Mouse (Mus musculus) fibroblast of lung, adult 2 months (primary cell): ENCODE data around the gene Trp53i13.

Source experiments
- DNase-seq: peaks from one replicate; pipeline ENCODE4 v3.0.0-alpha.2; 2011; ENCODE audit warnings: low read depth

Trp53i13 gene

DNA sequence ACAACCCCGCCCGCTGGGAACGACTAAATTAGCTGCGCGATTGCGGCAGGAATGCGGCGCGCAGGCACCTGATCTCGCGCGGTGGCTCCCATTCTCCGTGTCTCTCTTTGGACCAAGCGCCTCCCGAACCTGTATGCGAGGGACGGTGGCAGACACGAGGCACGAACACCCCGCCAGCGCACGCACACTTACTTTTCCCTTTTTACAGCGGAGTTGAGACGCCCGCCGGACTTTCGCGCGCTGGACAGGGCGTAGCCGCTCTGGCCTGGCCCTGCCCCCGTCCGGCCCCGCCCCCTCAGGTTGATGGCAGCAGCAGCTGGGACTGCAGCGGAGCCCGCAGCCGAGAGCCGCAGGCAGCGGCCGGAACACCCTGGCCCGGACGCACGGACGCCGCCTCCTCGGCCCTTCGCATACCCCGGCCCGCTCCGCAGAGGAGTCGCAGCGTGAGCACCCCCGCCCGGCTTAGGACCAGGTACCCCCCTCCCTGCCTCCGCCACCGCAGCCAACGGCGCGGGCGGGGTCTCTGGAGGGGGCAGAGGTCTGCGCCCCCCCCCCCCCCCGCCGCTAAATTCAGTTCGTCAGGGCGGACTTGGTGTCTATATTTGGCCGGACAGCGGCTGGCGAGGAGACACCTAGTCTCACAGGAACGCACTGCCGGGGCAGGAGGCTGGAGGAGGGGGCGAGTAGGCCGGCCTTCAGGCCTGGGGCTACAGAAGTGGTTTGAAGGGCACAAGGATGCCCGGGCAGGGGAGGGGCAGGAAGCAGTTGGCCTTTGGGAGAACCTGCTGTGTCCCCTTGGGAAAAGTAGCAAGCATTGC is 53.3 kb downstream of the Trp53i13 start, which contains the start of gene Coro6:
Coro6 (plus strand) TSS at position 129 of the 818 bp plus-strand sequence.
- no peak for DNase-seq

DNA sequence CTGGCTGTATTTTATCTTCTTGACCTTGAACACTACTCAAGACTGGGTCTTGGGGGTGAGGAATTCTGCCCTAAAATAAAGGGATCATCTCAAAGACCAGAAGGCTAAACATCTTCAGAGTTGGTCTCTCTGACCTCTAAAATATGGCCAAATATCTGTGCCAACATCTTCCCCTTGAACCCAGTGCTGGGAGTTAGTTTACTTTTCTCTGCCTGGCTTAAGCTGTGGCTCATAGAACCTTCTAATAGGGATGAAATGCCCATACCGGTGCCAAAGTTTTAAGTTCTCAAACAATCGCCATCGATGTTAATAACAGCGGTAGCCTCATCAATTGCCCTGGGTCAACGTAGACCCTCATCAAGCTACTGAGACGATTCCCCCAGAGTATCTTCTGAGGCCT is 53.9 kb downstream of the Trp53i13 start:
- DNase-seq: no peak
